Comparison of ENCODE assay signal across 8 mouse cellular contexts in genomic region chr15:97970299-97970698, GRCm38 (mm10). TPM values are rescaled to one million over a fixed set of nuclear protein-coding genes. Genes with fewer than 3 reads are reported as not detected.
A peak's percentile ranks its signal among the peaks of the same experiment; 100 is the strongest.
DNase-seq lines count a peak whose midpoint lies in the region; ATAC-seq and TF ChIP-seq lines count a peak whose summit lies in the region.
"Had no signal": no experiment of that assay in that cellular context is flagged by ENCODE, and none has a peak within 500 bp of the region (broad histone marks: within the 10 kb centered on the region; RNA-seq: fewer than 3 reads in every experiment).

No protein-coding gene starts in this region.

- peak; percentile 55 for DNase-seq in hindbrain, embryonic 11.5 days (ENCODE audit: low spot score)
- peak; percentile 44 for DNase-seq in A20 (ENCODE audit: low read depth, low spot score)
- DNase-seq in Muller cell, postnatal 12 days (ENCODE audit: inconsistent ontology term), result peak; percentile 37
- DNase-seq in thymus, postnatal 14 days, result peak; percentile 53
- no peak for DNase-seq in gastrocnemius, postnatal 10 days

- no peak overlapping the region for H3K4me3 ChIP-seq in hindbrain, embryonic 11.5 days (ENCODE audit: low read depth, low read length)
- H3K4me3 ChIP-seq in hindbrain, embryonic 13.5 days, result no peak overlapping the region
- H3K4me3 ChIP-seq in intestine, postnatal 0 days (ENCODE audit: low read depth, low read length), result no peak overlapping the region
- H3K4me3 ChIP-seq: neural tube, embryonic 13.5 days had no signal

- 45% methylated on average over 6 of the region's 6 CpGs for WGBS in hindbrain, embryonic 11.5 days
- WGBS in hindbrain, embryonic 13.5 days, result 47% methylated on average over 6 of the region's 6 CpGs
- 46% methylated on average over 6 of the region's 6 CpGs for WGBS in intestine, postnatal 0 days

- TF ChIP-seq CTCF in intestine, postnatal 0 days (IDR thresholded peaks at IDR 0.05; ENCODE audit: low read depth), result peak; percentile 79

- H3K36me3 ChIP-seq in hindbrain, embryonic 11.5 days (ENCODE audit: control insufficient read depth, insufficient read depth, low read length), result no peaks in the 10 kb centered on the region
- peaks cover 4% of the 10 kb centered on the region; the same call in 1 of the 2 replicates for H3K36me3 ChIP-seq in hindbrain, embryonic 13.5 days
- H3K36me3 ChIP-seq in intestine, postnatal 0 days (ENCODE audit: control insufficient read depth, insufficient read depth), result no peaks in the 10 kb centered on the region; the same call in 1 of the 2 replicates

- no peaks in the 10 kb centered on the region for H3K9me3 ChIP-seq in hindbrain, embryonic 11.5 days (ENCODE audit: control insufficient read depth, low read length)
- no peaks in the 10 kb centered on the region for H3K9me3 ChIP-seq in hindbrain, embryonic 13.5 days
- H3K9me3 ChIP-seq in intestine, postnatal 0 days (ENCODE audit: control insufficient read depth), result no peaks in the 10 kb centered on the region
- H3K9me3 ChIP-seq: neural tube, embryonic 13.5 days had no signal

- no peak overlapping the region for H3K4me2 ChIP-seq in hindbrain, embryonic 11.5 days (replicated peaks; ENCODE audit: low read depth, low read length)
- H3K4me2 ChIP-seq in hindbrain, embryonic 13.5 days, result no peak overlapping the region
- H3K4me2 ChIP-seq in intestine, postnatal 0 days (replicated peaks; ENCODE audit: low read depth), result no peak overlapping the region
- H3K4me2 ChIP-seq: neural tube, embryonic 13.5 days had no signal

- ATAC-seq in hindbrain, embryonic 11.5 days (ENCODE audit: low FRiP score), result no peak
- no peak for ATAC-seq in hindbrain, embryonic 13.5 days (ENCODE audit: low FRiP score)
- no peak for ATAC-seq in intestine, postnatal 0 days

- no peaks in the 10 kb centered on the region for H3K27me3 ChIP-seq in hindbrain, embryonic 11.5 days (ENCODE audit: control insufficient read depth, insufficient read depth, low read length)
- no peaks in the 10 kb centered on the region for H3K27me3 ChIP-seq in hindbrain, embryonic 13.5 days
- no peaks in the 10 kb centered on the region for H3K27me3 ChIP-seq in intestine, postnatal 0 days (replicated peaks; ENCODE audit: control insufficient read depth, insufficient read depth, low read length)
- H3K27me3 ChIP-seq: neural tube, embryonic 13.5 days had no signal

- peaks cover 1% of the 10 kb centered on the region; the same call in 1 of the 2 replicates for H3K4me1 ChIP-seq in hindbrain, embryonic 11.5 days (replicated peaks; ENCODE audit: control insufficient read depth, insufficient read depth, low read length)
- H3K4me1 ChIP-seq in hindbrain, embryonic 13.5 days (replicated peaks), result peaks cover 12% of the 10 kb centered on the region
- no peaks in the 10 kb centered on the region for H3K4me1 ChIP-seq in intestine, postnatal 0 days (replicated peaks; ENCODE audit: control insufficient read depth, insufficient read depth, low read length)

- H3K9ac ChIP-seq in hindbrain, embryonic 11.5 days (ENCODE audit: low read depth, low read length), result no peak overlapping the region
- H3K9ac ChIP-seq in hindbrain, embryonic 13.5 days, result no peak overlapping the region
- H3K9ac ChIP-seq in intestine, postnatal 0 days (ENCODE audit: low read depth, low read length), result no peak overlapping the region
- H3K9ac ChIP-seq: neural tube, embryonic 13.5 days had no signal

- no peak overlapping the region for H3K27ac ChIP-seq in hindbrain, embryonic 11.5 days (ENCODE audit: low read depth, low read length)
- no peak overlapping the region for H3K27ac ChIP-seq in hindbrain, embryonic 13.5 days
- no peak overlapping the region for H3K27ac ChIP-seq in intestine, postnatal 0 days (ENCODE audit: low read depth, low read length)
- H3K27ac ChIP-seq: neural tube, embryonic 13.5 days had no signal

RNA-seq across cellular contexts. Expression of gene Tmem106c, which starts 6.3 kb away (rescaled TPM):
- 52.0 and 59.9 TPM in 2 replicates for polyA plus RNA-seq in hindbrain, embryonic 11.5 days (2014; fragmentation: Nextera tagmentation; extraction: Ambion mirVana)
- 53.6 and 58.3 TPM in 2 replicates for polyA plus RNA-seq in hindbrain, embryonic 13.5 days (2015; fragmentation: Nextera tagmentation; extraction: Ambion mirVana)
- polyA plus RNA-seq in intestine, postnatal 0 days (2015; fragmentation: Nextera tagmentation; extraction: Ambion mirVana), result 33.3 and 36.7 TPM in 2 replicates
- total RNA-seq in gastrocnemius, postnatal 10 days (2021), result 10 to 100 TPM; 14.4 to 17.7 TPM

RNA-seq across cellular contexts. Expression of gene Col2a1, which starts 34.2 kb away (rescaled TPM):
- polyA plus RNA-seq in hindbrain, embryonic 11.5 days (2014; fragmentation: Nextera tagmentation; extraction: Ambion mirVana), result 128 and 132 TPM in 2 replicates
- 53.5 and 69.4 TPM in 2 replicates for polyA plus RNA-seq in hindbrain, embryonic 13.5 days (2015; fragmentation: Nextera tagmentation; extraction: Ambion mirVana)
- 0.09 TPM in 1 of 2 replicates, not detected in the other for polyA plus RNA-seq in intestine, postnatal 0 days (2015; fragmentation: Nextera tagmentation; extraction: Ambion mirVana)
- 10 to 100 TPM; 33.3 to 33.7 TPM for total RNA-seq in gastrocnemius, postnatal 10 days (2021)

RNA-seq across cellular contexts. Expression of gene Vdr, which starts 59.9 kb away (rescaled TPM):
- polyA plus RNA-seq in hindbrain, embryonic 11.5 days (2014; fragmentation: Nextera tagmentation; extraction: Ambion mirVana), result 0.22 TPM in 2 replicates
- 0.04 and 0.06 TPM in 2 replicates for polyA plus RNA-seq in hindbrain, embryonic 13.5 days (2015; fragmentation: Nextera tagmentation; extraction: Ambion mirVana)
- polyA plus RNA-seq in intestine, postnatal 0 days (2015; fragmentation: Nextera tagmentation; extraction: Ambion mirVana), result 6.5 and 7.0 TPM in 2 replicates
- total RNA-seq in gastrocnemius, postnatal 10 days (2021), result 1 to 10 TPM in 1 of 2 experiments, under 1 TPM in 1; 0.40 to 2.8 TPM

Comparison
In these comparisons a context has a peak if more than half of its experiments do, and no peak if none do; other contexts are left out.
1. RNA of gene Col2a1, which starts 34.2 kb away (polyA plus RNA-seq): 128 to 132 TPM in hindbrain, embryonic 11.5 days and 53.5 to 69.4 TPM in hindbrain, embryonic 13.5 days; 0.09 TPM in intestine, postnatal 0 days; every median in the first group is over 10 times any median in the second.